Mouse (Mus musculus) adipocyte (in vitro differentiated cells): Measurements from ENCODE around the gene Kcnc3.

ENCODE experiments used
- DNase-seq: peaks from one replicate; pipeline ENCODE4 v3.0.0-alpha.2; 2016; ENCODE audit warnings: low spot score

The Kcnc3 gene

DNA sequence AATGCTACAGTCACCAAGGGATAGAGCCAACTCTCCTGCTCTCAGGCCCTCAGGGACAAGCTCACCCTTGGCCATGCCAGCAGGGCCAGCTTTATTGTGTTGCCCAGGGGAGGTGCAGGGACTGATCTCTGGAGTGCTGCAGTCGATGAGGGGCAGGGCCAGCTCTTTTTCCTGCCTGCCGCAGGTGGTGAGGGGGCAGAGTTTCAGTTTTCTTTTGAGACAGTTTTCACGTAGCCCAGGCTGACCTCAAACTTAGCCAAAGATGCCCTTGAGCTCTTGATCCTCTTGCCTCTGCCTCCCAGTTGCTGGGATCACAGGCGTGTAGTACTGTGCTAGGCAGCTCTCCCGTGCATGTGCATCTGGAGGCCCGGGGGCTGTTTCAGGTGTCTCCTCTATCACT is 19.5 kb upstream of the Kcnc3 start:
- no peak for DNase-seq

GRCm38 (mm10) chr7:44571811-44572210 is 18.7 kb upstream of the Kcnc3 start:
- no peak for DNase-seq

DNA sequence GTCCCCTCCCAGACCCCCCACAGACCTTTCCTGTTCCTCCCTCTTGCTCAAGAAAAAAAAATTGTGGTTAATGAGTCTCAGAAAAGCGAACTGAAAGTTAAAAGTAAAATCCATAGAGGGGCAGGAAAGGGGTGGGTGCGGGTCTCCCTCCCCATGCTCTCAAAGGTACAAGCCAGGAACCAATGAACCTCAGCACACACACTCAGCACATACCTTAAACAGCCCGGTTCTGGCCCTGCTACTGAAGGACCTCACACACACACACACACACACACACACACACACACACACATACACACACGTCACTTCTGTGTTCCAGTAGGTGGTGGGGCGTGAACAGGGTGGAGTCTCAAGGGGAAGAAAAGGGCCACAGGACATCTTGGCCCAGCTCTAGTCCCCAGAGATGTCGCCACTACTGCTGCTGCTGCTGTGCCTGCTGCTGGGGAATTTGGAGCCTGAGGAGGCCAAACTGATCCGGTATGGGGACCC is 18.2 kb upstream of the Kcnc3 start, which contains the start of gene Napsa:
Gene Napsa, plus strand, starts transcription at position 168 of the 489 bp plus-strand sequence.
- DNase-seq, result no peak

GRCm38 (mm10) chr7:44572956-44573484 is 17.4 kb upstream of the Kcnc3 start:
- no peak for DNase-seq

DNA sequence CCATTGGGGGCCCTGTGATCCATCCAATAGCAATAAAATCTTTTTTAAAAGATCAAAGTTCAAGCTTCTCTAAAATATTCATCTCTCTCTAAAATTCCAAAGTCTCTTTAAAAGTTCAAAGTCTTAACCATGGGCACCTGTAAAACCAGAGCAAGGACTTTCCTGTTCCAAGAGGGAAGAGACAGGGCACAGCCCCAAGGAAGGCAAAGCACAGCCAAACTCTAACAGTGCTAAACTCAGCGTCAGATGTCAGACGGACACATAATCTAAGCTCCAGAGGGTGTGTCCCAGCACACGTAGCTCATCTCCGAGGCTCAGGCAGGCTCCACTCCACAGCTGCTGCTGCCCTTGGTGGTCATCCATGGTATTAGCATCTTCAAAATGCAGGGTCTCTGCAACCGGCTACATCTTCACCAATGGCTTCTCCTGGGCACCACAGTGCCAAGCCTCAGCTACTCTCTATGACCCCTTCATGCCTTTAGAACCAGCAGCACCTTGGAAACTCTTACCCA is 14.1 kb upstream of the Kcnc3 start:
- no peak for DNase-seq

DNA sequence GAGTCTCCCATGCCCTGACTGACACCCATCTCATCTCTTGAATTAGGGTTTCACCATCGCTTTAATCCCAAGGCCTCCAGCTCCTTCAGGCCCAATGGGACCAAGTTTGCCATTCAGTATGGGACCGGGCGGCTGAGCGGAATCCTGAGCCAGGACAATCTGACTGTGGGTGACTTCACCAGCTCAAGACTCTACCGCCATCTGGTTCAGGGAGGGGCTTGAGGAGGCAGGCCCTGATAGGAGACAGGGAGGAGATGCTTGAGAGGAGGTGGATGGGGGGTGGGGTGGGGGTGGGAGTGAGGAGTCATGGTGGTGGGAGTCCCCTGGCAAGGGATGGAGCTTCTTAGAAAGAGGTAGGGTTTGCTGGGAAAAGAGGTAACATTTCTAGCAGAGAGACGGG is 8.8 kb upstream of the Kcnc3 start:
- no peak for DNase-seq

DNA sequence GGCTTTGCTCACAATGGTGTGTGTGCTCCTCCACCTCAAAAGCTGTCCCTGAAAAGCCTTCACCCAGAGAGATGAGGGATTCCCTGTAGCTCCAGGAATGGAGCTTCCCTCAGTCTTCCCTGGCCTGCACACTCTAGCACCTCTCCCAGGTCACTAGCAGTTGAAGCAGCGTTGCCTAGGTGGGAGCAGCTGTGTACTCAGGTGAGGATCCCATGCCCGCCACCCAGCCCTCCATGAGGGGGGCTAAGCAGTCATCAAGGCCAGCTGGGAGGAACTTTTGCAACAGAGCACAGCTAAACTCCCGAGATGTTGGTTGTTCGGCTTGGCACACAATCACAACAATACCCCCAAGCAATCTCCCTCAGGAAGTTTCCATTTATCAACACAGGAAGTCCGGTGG is 7.8 kb upstream of the Kcnc3 start:
- no peak for DNase-seq

GRCm38 (mm10) chr7:44583146-44583545 is 7.3 kb upstream of the Kcnc3 start:
- DNase-seq, result no peak

GRCm38 (mm10) chr7:44584265-44584804 is 6.1 kb upstream of the Kcnc3 start:
- no peak for DNase-seq

- DNase-seq, result no peak
These were observed 5.5 kb upstream of the Kcnc3 start for GRCm38 (mm10) chr7:44584921-44585320.

DNA sequence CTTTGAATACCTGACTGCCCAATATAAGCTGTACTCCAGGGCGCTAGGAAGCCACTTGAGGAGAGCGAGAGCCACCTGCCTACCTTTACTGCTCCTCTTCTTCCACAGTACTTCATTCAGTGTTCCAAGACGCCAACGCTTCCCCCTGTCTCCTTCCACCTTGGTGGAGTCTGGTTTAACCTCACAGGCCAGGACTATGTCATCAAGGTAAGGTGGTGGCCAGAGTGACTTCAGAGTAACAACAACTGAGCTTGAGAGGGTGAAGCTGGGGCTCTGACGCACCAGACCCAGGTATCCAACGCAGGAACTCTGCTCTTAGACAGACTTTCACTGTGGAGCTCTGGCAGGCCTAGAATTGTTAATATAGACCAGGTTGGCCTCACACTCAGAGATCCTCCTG is 4.9 kb upstream of the Kcnc3 start:
- DNase-seq, result no peak

GRCm38 (mm10) chr7:44586518-44586917 is 3.9 kb upstream of the Kcnc3 start:
- DNase-seq, result no peak

DNA sequence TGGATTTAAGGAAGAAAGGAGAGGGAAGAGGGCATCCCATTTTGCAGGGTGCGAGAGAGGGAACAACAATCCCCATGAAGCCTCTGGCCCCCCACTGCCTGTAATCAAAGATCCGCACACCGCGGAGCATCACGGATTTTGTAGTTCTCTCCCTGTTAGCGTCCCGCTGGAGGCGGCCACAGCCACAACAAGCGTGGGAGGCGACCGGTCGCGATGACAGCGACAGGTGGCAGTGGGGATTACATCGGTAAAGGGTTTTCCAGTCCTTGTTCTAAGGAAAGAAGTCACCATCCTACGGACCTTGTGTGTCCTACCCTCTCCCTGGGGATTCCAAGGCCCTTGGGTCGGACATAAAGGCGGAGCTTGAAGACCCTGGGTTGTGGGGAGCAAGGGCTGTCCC is 3.5 kb upstream of the Kcnc3 start:
- DNase-seq, result no peak

DNA sequence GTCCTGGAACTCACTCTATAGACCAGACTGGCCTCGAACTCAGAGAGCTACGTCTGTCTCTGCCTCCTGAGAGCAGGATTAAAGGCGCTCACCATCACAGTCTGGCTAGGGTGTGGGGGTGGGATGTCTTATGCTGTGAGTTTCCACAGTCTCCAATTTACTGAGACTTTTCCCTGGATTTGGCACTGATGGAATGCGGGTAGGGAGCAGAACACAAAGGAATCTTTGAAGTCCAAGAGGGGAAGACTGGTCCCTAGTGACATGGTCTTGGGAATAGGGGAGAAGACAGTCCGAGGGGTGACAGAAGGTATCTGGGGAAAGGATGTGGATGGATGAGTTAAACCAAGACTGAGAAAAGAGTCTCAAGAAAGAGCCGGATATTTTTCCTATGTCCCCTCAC is 2.8 kb upstream of the Kcnc3 start:
- DNase-seq, result no peak

GRCm38 (mm10) chr7:44588338-44588737 is 2.1 kb upstream of the Kcnc3 start:
- DNase-seq, result no peak

GRCm38 (mm10) chr7:44589149-44589548 is 1.3 kb upstream of the Kcnc3 start:
- DNase-seq, result no peak

DNA sequence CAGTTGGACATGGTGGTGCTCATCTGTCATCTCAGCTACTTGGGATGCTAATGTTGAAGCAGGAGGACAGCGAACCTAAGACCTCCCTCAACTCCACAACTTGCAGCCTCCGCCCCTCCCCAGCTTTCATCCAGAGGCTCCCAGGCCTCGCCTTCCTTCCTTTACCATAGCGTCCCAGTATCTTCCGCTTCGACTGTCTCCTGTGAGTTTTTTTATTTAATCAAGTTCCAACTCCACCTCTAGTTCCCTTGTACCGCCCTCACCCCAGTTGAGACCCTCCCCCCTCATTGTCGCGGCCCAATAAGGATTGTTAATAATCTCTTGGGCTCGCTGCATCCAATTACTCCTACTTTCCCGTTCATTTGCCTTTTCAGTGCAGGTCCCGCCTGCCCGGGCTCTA is 518 bp upstream of the Kcnc3 start:
- no peak for DNase-seq

DNA sequence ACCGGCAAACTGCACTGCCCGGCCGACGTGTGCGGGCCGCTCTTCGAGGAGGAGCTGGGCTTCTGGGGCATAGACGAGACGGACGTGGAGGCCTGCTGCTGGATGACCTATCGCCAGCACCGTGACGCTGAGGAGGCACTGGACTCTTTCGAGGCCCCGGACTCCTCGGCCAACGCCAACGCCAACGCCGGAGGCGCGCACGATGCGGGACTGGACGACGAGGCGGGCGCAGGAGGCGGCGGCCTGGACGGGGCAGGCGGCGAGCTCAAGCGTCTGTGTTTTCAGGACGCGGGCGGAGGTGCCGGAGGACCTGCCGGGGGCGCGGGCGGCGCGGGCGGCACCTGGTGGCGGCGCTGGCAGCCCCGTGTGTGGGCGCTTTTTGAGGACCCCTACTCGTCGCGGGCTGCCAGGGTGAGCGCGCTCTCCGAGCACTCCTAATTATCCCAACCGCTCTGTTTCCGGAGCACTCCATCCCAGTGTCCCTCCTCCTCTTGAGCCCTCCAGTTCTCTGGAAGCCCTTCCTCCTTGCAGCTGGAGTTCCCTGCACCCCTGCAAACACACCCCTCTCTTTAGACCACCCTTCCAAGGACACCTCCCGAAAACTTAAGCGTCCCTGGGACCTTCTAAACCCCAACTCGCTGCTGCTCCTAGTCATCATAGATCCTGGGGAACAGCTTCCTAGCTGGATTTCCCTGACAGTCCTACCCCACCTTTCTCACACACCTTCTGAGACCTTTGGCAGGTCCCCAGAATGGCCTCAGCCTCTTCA is 1.1 kb downstream of the Kcnc3 start:
- no peak for DNase-seq

GRCm38 (mm10) chr7:44593051-44593450 is 2.6 kb downstream of the Kcnc3 start:
- no peak for DNase-seq

GRCm38 (mm10) chr7:44593775-44594174 is 3.3 kb downstream of the Kcnc3 start:
- DNase-seq, result no peak

- peak; percentile 89 for DNase-seq
These were observed 3.8 kb downstream of the Kcnc3 start for GRCm38 (mm10) chr7:44594291-44594690.

DNA sequence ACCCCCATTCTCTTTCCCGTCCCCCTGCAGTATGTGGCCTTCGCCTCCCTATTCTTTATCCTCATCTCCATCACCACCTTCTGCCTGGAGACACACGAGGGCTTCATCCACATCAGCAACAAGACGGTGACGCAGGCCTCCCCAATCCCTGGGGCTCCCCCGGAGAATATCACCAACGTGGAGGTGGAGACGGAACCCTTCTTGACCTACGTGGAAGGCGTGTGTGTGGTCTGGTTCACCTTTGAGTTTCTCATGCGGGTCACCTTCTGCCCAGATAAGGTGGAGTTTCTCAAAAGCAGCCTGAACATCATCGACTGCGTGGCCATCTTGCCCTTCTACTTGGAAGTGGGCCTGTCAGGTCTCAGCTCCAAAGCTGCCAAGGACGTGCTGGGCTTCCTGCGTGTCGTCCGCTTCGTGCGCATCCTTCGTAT is 4.7 kb downstream of the Kcnc3 start:
- no peak for DNase-seq

GRCm38 (mm10) chr7:44596051-44596450 is 5.6 kb downstream of the Kcnc3 start:
- DNase-seq, result no peak
